Mouse (Mus musculus) lung, adult 2 months (tissue): ENCODE data around the gene Lrch1.

Source experiments
- CTCF ChIP-seq: fragments of 200-500 bp; IDR thresholded peaks from 2 replicates; pipeline ENCODE4 v1.5.1; 2011; ENCODE audit warnings: mild to moderate bottlenecking, low read length, control low read depth; ENCODE audit not compliant: insufficient read depth
- POLR2A ChIP-seq: fragments of 200-500 bp; IDR thresholded peaks from 2 replicates; pipeline ENCODE4 v1.6.1; 2011; ENCODE audit warnings: low read depth, mild to moderate bottlenecking, control low read depth, low read length, borderline replicate concordance; ENCODE audit errors: extremely low read depth

GRCm38 (mm10) chr14:74794931-74795330, 152.7 kb downstream of the Lrch1 start:
- TF ChIP-seq POLR2A (no peak), CTCF (no peak)
